Mouse (Mus musculus) cerebellum, adult 2 months (tissue): Measurements from ENCODE around the gene Rhod.
"Not testable (repeated sequence)": the region's sequence is repeated elsewhere in the genome, so short reads cannot be mapped to it uniquely, and the experiment has no call there.

Experiments used
- CTCF ChIP-seq: fragments of 200-500 bp; IDR thresholded peaks from 2 replicates; pipeline ENCODE4 v1.5.1; 2011; ENCODE audit warnings: low read depth, mild to moderate bottlenecking, control low read depth, low read length, moderate library complexity, borderline replicate concordance; ENCODE audit not compliant: insufficient read depth
- POLR2A ChIP-seq: fragments of 200-500 bp; IDR thresholded peaks from 2 replicates; pipeline ENCODE4 v1.6.1; 2011; ENCODE audit warnings: low read length, control low read depth, borderline replicate concordance; ENCODE audit not compliant: insufficient read depth

- TF ChIP-seq CTCF, POLR2A: not testable (repeated sequence)
Observed at GRCm38 (mm10) chr19:4454040-4454439, 14.8 kb upstream of the Rhod start.
